Mouse (Mus musculus) ES-Bruce4 (cell line): ENCODE data around the gene Jmjd6.
"Not testable (repeated sequence)": the region's sequence is repeated elsewhere in the genome, so short reads cannot be mapped to it uniquely, and the experiment has no call there.

Source experiments
- CTCF ChIP-seq: IDR thresholded peaks from one replicate; pipeline ENCODE4 v1.8.1; 2011; ENCODE audit warnings: low read depth, low read length
- POLR2A ChIP-seq: IDR thresholded peaks from one replicate; pipeline ENCODE4 v1.8.1; 2011; ENCODE audit warnings: low read length; ENCODE audit not compliant: insufficient read depth

DNA sequence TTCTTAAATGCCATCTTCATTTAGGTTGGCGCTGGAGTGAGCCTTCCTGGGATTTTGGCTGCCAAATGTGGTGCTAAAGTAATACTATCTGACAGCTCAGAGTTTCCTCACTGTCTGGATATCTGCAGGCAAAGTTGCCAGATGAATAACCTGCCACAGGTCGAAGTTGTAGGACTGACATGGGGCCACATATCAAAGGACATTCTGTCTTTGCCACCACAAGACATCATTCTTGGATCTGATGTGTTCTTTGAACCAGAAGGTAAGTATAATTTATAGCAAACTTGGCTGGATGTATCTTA is 5.6 kb upstream of the Jmjd6 start:
- not testable (repeated sequence) for TF ChIP-seq CTCF, POLR2A
